Mouse (Mus musculus): ENCODE measurements around the gene Gh.
"Not testable (repeated sequence)": the region's sequence is repeated elsewhere in the genome, so short reads cannot be mapped to it uniquely, and the experiment has no call there.

Gene Gh

DNA sequence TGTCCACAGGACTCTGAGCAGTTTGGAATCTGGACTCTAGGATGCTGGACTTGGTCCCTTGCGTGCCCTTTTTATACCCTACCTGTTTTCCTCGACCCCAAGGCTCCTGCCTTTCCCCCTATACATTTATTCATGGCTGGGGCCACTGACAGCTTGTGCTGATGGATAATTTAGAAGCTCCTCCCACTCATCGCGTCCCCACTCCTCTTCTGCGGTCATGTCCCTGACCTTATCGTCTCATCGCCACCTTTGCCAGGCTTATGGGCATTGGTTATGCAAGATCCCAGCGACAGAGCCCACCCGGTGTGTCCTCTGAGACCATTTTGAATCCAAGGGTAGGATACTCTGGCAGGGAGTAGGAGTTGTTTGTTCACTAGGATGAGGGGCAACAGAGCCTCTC lies at the start of gene Gh:
TSS of gene Gh (minus strand) at position 101 of the 400 bp plus-strand sequence.
- DNase-seq (ENCODE audit: low spot score in 2 of 2) = no peak

DNA sequence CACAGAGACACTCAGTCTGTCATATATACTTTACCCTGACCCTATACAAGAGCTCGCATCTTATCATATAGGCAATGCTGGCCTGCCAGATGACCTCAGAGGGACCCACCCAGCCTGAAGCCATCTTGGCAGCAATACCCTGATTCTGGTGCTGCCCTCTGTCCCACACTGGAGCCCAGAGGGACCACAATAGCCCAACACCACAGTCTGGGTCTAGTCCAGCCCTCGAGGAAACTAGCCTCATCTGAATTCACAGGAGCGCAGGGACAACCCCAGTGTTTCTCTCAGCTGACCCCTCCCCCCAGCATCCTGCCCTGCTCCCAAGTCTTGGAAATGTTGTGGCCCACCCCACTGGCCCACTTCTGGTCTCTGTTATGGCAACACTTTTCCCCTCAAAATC lies 49.6 kb upstream of the Gh start:
- no peak for DNase-seq (ENCODE audit: low spot score in 2 of 2)

DNA sequence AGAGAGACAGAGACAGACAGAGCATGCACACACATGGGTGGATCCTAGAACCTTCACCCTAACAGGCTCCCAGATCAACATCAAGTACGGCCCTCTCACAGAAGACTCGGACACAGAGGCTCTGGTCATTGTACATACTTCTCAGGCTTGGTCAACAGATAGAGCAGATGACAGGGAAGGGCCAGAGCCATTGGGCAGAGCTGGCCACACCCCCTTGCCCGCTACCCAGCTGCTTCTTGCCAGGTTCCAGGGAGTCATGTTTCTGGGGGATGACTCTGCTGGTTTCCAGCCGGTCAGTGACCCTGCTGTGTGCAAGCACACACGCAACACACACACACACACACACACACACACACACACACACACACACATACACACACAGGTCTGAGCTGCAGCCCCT lies 49.2 kb upstream of the Gh start:
- DNase-seq (ENCODE audit: low spot score in 2 of 2) = no peak

DNA sequence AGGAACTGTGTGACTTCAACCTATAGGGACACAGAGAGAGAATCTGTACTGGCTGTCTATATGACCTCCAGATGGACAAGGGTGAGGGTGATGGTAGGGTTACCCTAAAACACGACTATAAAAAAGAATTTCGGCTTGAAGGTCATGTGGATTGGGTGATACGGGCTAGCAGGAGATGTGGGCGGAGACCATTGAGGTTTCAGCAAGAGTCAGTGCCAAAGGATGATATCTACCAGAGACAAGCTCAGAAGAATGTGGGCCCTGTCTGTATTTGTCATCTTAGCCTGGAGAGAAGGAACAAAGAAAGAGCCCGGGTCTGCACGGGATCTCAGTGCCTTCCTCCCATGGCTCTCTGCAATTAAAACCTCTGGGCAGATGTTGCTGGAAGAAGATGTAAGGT lies 48.1 kb upstream of the Gh start:
- DNase-seq (ENCODE audit: low spot score in 2 of 2) = no peak

DNA sequence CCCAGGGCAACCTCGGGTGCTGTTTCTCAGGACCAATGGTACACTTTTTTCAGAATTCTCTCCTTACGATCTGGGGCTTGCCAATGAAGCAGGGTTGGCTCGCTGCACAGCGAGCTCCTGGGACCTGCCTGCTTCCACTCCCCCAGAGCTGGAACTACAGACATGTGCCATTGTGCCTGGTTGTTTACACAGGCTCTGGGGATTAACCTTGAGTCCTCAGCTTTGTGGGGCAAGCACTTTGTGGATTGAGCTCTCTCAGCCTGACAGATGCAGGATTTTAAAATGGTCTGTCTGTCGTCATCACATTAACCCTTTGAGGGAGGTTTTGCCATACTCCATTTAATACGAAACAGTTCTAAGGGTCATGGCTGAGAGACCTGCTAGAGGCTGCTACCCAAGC lies 43.2 kb upstream of the Gh start:
- no peak for DNase-seq (ENCODE audit: low spot score in 2 of 2)

DNA sequence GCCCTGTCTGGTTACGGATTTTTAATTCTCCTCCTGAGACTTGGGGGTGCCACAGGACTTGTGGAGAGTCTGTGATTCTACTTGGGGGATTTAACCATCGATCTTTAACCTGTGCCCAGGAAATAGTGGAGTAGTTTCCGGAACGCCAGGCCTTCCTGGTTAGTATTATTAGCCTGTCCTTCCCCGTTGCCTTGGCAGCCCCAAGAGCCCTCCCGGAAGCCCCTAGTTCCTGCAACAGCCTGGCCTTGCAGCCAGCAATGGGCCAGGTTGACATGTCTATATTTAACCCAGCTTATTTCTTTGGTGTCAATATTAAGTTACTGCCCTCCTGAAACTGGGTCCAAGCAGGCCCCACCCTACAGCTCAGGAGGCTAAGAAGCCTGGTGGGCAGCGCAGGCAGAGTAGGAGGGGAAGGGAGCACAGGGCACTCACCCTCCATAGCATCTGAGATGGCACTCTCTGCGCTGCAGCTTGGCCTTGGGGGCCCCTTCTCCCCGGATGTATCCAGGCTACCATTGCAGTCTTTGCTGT lies 39.4 kb upstream of the Gh start:
- no peak for DNase-seq (ENCODE audit: low spot score in 2 of 2)

DNA sequence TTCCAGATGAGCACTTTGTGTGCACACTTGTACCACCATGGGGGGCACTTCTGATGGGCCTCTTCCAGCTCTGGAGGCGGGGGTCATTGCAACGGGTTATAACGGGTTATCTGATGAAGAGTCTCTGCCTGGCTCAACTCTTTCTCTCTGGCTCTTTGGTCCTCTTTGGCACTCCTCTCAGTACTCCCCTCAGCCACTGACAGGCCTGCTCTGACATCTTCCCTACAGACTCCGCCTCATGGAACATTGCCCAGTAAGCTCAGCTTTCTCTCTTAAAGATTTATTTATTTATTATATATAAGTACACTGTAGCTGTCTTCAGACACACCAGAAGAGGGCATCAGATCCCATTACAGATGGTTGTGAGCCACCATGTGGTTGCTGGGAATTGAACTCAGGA lies 37.7 kb upstream of the Gh start:
- DNase-seq (ENCODE audit: low spot score in 2 of 2) = not testable (repeated sequence)

DNA sequence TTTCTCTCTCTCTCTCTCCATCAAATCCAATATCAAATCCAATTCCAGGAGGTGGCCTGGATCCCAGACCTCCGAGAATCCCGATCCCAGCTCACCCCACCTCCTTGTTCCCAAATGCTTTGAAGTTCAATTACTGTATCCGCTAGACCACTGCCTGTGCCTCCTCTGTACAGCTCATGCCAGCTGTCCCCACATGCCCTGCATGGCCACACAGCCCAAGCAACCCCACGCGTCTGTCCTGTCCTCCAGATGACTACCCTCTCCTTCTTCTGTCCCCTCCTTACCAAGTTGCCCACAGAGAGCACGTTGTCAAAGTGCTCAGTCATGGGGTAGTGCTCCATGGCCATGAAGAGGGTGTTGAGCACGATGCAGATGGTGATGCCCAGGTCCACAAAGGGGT lies 37.2 kb upstream of the Gh start:
- DNase-seq (ENCODE audit: low spot score in 2 of 2) = no peak

DNA sequence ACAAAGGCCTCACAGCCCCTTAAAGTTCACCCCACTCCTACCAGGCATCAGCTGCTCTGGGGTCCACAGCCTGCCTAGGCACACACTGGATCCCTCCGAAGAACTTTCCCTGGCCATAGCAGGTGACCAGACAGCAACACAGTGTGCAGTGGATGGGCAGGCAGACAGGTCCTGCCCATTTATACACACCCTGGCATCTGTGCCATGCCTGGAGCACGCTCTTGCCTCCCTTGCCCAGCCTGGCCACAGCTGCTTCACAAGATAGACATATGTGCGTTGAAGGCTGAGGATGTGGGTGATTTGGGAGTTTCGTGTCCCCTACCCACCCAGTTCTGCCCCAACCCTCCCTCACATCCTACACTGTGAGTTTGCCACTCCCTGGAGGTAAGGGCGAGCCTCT lies 36.4 kb upstream of the Gh start:
- no peak for DNase-seq (ENCODE audit: low spot score in 2 of 2)

DNA sequence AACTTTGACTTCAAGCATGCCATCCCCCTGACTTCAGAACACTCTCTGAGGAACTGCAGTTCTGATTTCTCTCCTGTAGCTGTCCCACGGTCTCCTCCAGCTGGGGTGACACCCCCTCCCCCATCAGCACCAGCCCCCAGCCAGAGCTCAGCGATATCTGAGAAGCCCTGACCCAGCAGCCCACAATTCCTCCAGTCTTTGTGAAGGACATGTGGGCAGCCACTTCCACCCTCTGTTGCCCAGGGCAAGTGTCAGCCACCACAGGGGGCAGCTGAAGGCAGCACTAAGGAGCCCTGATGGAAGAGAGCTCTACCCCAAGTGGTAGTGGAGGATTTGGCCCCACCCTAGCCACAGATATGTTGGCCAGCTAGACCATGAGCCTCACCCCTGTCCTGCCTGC lies 32.4 kb upstream of the Gh start:
- DNase-seq (ENCODE audit: low spot score in 2 of 2) = no peak

DNA sequence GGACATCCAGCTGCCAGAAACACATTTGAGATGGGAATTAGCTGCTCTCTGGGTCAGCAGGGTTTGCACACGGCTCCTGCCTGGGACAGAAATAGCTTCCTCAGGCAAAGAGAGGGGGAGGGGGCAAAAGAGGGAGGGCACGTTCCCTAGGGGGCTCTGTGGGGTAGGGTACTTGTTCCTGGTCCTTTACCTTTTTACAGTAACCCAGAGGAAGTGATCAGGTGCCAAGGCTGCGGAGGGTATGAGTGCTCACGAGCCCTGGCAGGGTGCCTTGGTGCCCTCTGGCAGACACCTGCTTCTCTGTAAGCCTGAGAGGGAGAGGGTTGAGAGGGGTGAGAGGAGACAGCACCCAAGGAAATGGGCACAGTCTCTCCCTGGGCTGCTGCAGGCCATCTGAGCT lies 30.8 kb upstream of the Gh start:
- DNase-seq (ENCODE audit: low spot score in 2 of 2) = no peak

DNA sequence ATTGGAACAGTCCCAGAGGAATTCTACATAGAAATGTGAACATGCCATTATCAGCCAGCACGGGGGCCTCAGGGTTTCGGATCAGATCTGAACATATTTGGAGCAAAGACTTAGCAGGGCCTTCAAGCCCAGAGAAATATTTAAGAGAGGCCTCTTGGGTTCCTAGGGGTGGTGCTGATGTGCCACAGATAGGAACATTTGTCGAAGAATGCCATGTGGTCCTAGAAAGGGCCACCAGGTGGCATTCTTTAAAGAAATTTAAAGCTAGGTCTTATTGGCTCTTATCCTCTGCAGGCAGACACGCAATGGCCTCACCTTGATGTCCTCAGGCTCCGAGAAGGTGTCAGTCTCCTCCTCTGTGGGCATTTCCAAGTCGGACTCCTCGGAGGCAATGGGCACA lies 28.0 kb upstream of the Gh start:
- DNase-seq (ENCODE audit: low spot score in 2 of 2) = peak; percentile 59 to 62

DNA sequence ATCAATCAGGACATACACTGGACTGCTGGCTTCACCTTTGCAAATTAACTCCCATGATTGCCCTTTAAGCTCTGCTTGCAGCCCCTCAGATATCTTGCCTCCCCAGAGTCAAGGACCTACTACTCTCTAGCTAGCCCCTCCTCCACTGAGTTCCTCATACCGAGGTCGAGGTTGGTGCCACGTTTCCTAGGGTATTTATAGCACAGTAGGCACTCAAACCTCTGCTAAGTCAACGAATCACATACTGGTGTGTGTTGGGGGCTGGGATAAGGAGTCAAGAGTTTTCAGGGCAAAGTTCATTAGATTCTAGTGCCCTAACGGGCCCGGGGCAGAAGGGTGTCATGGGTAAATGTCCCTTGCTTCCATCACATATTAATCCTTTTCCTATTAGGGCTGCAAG lies 27.5 kb upstream of the Gh start:
- DNase-seq (ENCODE audit: low spot score in 2 of 2) = no peak

DNA sequence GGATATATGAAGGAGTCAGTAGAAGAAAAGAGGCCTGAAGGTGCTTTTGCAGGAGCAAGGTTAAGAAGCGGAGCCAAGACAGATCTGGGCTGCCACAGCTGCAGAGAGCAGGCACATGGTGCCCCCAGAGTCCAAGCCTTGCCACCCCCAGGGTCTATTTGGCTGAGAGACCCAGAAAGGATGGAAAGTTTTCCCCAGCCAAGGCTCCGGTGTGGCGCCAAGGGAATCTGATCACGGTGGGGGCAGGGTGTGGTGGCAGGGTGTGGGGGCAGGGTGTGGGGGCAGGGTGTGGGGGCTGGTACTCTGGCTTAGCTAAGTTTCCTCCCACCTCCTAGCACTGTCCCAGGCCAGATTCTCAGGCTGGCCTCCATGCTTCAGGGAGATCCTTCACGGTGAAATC lies 26.9 kb upstream of the Gh start:
- DNase-seq (ENCODE audit: low spot score in 2 of 2) = no peak

DNA sequence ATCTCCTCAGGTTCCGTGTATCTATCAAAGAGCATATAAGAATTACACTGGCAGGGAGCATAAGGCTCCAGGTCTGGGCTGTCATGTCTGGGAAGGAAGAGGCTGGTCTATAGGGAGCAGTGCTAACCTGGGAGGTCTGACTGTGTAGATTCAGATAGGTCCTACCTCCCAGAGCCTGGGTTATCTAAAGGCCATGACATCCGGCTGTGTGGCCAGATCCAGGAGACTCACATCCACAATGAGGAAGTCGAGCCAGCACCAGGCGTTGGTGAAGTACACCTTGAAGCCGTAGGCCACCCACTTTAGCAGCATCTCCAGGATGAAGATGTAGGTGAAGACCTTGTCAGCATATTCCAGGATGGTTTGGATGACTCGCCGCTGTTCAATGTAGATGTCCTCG lies 24.8 kb upstream of the Gh start:
- no peak for DNase-seq (ENCODE audit: low spot score in 2 of 2)

DNA sequence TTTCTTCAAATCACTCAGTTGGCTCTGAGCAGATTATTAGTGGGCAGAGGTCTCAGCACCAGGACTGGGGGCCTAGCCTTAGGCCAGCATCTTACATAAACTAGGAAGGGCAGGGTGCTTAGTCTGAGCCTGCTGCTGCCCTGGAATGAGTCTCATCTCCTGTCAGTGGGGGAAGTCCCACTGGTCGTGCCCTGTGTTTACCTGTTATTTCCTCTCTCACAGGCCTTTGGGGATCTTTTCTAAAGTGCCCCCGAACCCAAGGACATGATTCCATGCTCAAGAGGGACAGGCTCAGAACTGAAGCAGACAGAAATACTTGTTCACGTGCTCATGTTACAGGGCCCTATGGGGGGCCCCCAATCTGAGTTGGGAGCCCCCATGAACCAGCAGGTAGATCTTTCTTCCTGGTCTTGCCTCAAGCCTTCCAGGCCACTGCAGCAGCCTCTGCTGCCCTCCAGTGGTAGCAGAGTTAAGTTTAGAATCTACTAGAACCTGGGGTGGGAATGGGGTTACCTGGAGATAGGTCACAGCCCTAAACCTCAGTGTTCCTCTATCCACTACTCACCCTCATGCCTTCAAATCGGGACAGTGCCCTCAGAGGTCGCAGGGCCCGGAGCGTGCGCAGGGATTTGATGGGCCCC lies 24.0 kb upstream of the Gh start:
- DNase-seq (ENCODE audit: low spot score in 2 of 2) = peak; percentile 54 to 76

DNA sequence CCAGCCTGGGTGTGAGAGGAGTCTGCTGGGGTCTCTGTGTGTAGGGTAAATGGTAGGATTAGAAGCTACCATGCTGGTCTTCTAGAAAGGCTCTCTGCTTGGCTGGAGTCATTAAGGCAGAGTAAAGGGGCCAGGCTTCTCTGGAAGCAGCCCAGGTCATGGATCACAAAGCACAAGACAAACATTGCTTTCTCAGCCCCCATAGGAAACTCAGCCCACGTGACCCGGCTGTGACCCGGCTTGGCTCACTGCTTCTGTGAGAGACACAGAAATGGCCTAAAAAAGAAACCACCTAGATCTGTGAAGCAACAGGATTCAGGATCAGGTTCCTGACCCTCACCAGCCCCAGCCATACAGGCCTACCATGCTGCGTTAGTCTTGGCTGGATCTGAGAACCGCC lies 23.2 kb upstream of the Gh start:
- DNase-seq (ENCODE audit: low spot score in 2 of 2) = no peak

DNA sequence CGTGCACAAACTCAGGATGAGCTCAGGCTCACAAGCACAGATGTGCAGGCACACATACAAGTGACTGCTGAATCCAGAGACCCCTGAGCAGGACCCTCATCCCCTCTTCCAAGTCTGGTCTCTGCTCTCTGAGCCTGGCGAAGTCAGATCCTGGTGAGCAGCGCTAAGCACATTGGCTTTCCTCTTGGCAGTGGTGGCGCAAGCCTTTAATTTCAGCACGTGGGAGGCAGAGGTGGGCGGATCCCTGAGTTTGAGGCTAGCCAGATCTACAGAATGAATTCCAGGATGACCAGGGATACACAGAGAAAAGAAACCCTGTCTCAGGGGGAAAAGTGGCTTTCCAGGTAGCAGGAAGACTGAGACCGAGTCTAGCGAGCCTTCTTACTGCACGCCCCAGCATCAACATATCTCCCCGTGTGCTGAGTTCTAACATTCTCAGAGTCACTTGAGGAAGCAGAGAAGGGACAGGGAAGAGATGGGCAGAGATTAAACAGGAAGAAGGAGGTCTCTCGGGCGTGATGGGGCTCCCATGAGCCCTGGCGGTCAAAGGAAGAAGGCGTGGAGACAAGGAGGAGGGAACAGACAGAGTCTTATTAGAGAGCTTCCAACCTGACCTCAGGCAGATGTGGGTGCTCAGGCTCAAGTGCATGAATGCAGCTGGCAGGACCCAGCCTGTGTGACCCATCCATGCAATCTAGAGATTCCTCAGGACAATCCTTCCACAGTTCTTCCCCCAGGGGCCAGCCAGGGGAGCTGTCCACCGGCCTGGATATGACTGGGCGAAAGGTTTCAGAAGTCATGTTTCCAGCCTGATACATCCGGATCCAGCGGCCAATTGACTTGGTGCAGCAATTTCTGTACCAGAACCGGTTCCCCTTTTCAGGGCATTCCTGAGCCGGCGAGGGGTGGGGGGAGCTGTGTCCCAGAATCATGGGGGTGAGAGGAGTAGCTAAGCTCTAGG lies 17.0 kb upstream of the Gh start:
- no peak for DNase-seq (ENCODE audit: low spot score in 2 of 2)

DNA sequence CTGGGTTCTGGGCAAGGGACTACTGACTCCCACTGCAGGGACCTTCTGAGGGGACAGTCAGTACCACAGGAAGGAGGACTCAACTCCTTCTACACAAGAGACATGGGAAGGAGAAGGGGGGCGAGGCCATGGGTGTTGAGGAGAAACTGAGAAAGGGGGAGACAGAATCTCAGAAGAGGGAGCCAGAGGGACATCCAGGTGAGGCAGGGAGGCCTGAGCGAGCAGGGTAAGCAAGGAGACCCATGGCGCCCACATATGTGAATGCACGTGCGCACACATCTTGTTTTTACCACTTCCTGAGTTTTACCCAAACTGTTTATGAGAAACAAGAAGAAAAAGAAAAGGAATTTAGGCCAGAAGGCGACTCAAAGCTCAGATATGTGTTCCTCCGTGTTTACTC lies 16.1 kb upstream of the Gh start:
- DNase-seq (ENCODE audit: low spot score in 2 of 2) = no peak

DNA sequence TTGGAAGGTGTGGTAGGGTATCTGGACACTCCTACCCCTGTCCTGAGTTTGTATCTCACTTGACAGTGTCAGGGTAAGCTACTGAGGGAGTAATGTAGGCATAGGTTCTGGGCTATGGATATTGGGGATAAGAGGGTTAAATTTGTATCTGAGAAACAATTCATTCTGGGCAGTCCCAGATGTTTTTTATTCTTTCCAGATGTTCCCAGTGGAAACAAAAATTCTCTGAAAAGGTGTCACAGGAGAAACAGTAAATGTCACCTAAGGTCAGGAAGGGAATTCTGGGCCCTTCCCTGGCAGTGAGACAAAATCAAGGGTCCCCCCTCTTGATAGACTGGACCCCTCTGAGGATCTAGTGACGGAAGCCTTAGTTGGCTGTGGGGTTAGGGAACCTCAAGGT lies 14.8 kb upstream of the Gh start:
- no peak for DNase-seq (ENCODE audit: low spot score in 2 of 2)

DNA sequence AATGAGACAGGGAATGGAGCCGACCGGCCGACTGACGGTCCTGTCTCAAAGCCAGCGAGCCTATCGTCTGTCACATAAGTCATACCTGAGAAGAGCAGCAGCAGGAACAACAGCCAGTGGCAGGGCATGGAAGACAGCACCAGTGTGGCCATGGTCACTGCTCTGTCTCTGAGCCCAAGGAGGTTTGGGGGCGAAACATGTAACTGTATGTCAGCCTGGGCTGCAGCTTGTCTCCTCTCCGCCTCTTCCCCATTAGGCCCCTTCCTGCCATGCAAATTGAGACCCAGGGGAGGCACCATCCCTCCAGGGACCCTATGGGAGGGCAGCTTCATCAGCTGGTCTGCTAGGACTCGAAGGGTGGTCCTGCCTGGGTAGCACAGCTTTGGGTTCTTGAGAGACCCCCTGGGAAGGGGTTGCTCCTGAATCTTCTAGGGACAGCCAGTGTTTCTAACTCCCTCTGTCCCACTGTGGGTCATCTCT lies 12.7 kb upstream of the Gh start, which contains the start of gene Cd79b:
TSS of gene Cd79b (minus strand) at position 430 of the 480 bp plus-strand sequence.
- DNase-seq (ENCODE audit: low spot score in 2 of 2) = no peak

DNA sequence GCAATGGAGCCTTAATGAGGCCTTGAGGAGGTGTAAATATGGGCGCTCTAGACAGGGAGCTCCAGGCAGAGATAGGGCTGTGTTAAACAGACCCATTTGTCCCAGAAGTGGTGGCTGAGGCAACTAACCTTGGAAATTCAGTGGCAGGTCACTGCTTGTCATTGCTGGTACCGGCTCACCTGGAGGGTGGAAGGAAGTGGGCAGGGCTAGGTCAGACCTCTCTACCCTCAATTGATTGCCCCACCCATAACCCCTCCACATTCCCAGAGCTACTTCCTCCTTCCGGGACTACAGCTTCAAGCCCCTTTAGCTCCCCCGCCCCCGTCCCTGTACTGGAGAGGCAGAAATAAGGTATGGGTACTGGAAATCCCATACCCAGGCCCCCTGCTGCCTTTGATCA lies 11.9 kb upstream of the Gh start:
- DNase-seq (ENCODE audit: low spot score in 2 of 2) = no peak

DNA sequence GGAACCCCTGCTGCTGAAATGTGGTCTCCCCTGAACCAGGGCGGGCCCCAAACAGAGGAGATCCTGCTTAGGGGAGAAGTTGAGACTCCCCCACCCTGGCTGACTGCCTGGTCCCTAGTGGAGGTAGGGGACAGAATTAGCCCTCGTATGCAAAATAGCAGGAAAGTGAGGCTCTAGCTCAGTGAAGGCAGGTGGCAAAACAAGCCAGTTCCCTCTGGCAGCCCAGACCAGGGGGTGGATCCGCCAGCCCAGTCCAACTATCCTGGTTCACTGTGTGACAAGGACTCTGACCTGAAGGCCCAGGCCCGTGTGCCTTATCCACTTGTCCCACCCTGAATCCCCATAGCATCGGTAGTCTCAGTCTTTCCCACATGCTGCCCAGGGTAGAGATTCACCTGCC lies 8.5 kb upstream of the Gh start:
- no peak for DNase-seq (ENCODE audit: low spot score in 2 of 2)
